Mouse (Mus musculus): ENCODE measurements around the gene Cand2. TPM values are rescaled to one million over a fixed set of nuclear protein-coding genes. Genes with fewer than 3 reads are reported as not detected.

Gene Cand2
- polyA plus RNA-seq, 1 experiment, result 31.3 TPM

DNA sequence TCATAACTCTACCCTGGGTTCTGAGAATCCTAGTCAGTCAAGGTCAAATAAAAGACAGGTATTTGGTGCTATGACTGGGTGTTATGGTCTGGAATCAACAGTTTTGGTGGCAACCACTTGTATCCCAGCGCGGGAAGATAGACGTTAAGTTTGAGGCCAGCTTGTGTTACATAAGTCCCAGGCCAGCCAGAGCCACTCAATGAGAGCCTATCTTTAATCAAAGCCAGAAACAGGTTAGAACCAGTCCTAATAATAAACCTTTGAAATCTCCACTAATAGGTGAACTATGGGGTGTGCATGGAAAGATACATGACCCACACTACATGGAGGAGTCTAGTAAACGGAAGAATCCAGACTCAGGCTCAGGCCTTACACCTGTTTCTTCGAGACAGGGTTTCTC, 64.4 kb downstream of the Cand2 start:
- Histone ChIP-seq H3K27me3 (ENCODE audit: control insufficient read depth, insufficient read depth, insufficient read length) (no peaks in the 10 kb centered on the region), H3K79me2 (ENCODE audit: control insufficient read depth, insufficient read depth) (no peaks in the 10 kb centered on the region), H3K36me3 (ENCODE audit: control insufficient read depth, insufficient read depth) (no peaks in the 10 kb centered on the region), H3ac (ENCODE audit: control insufficient read depth, insufficient read length) (no peak overlapping the region), H3K4me2 (ENCODE audit: low read depth) (no peak overlapping the region), H3K4me3 (no peak overlapping the region)
- TF ChIP-seq MAX (IDR thresholded peaks at IDR 0.05; ENCODE audit: low read depth) (no peak), CEBPB (IDR thresholded peaks at IDR 0.05; ENCODE audit: insufficient read depth, poor library complexity, severe bottlenecking) (no peak), SRF (IDR thresholded peaks at IDR 0.05; ENCODE audit: control insufficient read depth, insufficient read length, low read depth) (no peak), POLR2AphosphoS2 (IDR thresholded peaks at IDR 0.05; ENCODE audit: insufficient read length, low read depth) (no peak), MYOG (IDR thresholded peaks at IDR 0.05; ENCODE audit: control insufficient read depth in 1 of 3, insufficient read depth in 1 of 3, insufficient read length in 2 of 3, low read depth in 2 of 3) (no peak), TCF3 (IDR thresholded peaks at IDR 0.05; ENCODE audit: insufficient read length, low read depth) (no peak), REST (IDR thresholded peaks at IDR 0.05; ENCODE audit: insufficient read depth, insufficient read length) (no peak), E2F4 (IDR thresholded peaks at IDR 0.05; ENCODE audit: insufficient read depth) (no peak), TCF12 (IDR thresholded peaks at IDR 0.05; ENCODE audit: insufficient read depth, poor library complexity, severe bottlenecking) (no peak), MYOD1 (IDR thresholded peaks at IDR 0.05; ENCODE audit: control insufficient read depth in 1 of 3, insufficient read length in 2 of 3, low read depth in 2 of 3) (no peak), USF1 (IDR thresholded peaks at IDR 0.05; ENCODE audit: low read depth) (no peak), POLR2A (IDR thresholded peaks at IDR 0.05; ENCODE audit: insufficient read length, low read depth) (no peak)

DNA sequence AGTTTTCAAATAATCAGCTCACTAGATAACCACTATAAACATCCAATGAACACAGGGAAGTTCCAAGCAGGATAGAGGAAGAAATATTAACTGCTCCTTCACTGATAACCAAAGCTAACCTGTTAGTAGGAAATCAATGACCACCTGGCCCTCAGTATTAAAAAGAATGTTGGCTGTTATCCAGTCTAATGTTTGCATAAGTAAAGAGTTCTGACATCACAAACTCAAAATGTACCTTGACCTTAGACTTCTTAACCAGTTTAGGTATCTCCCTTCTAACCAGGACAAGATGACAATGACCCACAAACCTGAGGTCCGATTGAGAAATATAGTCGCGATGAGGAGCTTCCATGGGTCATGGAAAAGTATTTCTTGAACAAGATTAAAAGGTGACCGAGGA, 70.7 kb downstream of the Cand2 start:
- no peak for TF ChIP-seq MAX (IDR thresholded peaks at IDR 0.05; ENCODE audit: low read depth)
- no peak for TF ChIP-seq TCF12 (IDR thresholded peaks at IDR 0.05; ENCODE audit: insufficient read depth, poor library complexity, severe bottlenecking)
- TF ChIP-seq USF1 (IDR thresholded peaks at IDR 0.05; ENCODE audit: low read depth), result no peak
- no peak for TF ChIP-seq MYOD1 (IDR thresholded peaks at IDR 0.05; ENCODE audit: control insufficient read depth in 1 of 3, insufficient read length in 2 of 3, low read depth in 2 of 3)
- no peak for TF ChIP-seq TCF3 (IDR thresholded peaks at IDR 0.05; ENCODE audit: insufficient read length, low read depth)
- TF ChIP-seq SRF (IDR thresholded peaks at IDR 0.05; ENCODE audit: control insufficient read depth, insufficient read length, low read depth), result no peak
- TF ChIP-seq POLR2AphosphoS2 (IDR thresholded peaks at IDR 0.05; ENCODE audit: insufficient read length, low read depth), result no peak
- no peak for TF ChIP-seq POLR2A (IDR thresholded peaks at IDR 0.05; ENCODE audit: insufficient read length, low read depth)
- TF ChIP-seq REST (IDR thresholded peaks at IDR 0.05; ENCODE audit: insufficient read depth, insufficient read length), result no peak
- no peak for TF ChIP-seq CEBPB (IDR thresholded peaks at IDR 0.05; ENCODE audit: insufficient read depth, poor library complexity, severe bottlenecking)
- TF ChIP-seq E2F4 (IDR thresholded peaks at IDR 0.05; ENCODE audit: insufficient read depth), result no peak
- no peak for TF ChIP-seq MYOG (IDR thresholded peaks at IDR 0.05; ENCODE audit: control insufficient read depth in 1 of 3, insufficient read depth in 1 of 3, insufficient read length in 2 of 3, low read depth in 2 of 3)
- no peaks in the 10 kb centered on the region for H3K27me3 ChIP-seq (ENCODE audit: control insufficient read depth, insufficient read depth, insufficient read length)
- H3ac ChIP-seq (ENCODE audit: control insufficient read depth, insufficient read length), result no peak overlapping the region
- H3K4me2 ChIP-seq (ENCODE audit: low read depth), result no peak overlapping the region
- H3K79me2 ChIP-seq (ENCODE audit: control insufficient read depth, insufficient read depth), result no peaks in the 10 kb centered on the region
- H3K36me3 ChIP-seq (ENCODE audit: control insufficient read depth, insufficient read depth), result peaks cover 7% of the 10 kb centered on the region
- no peak overlapping the region for H3K4me3 ChIP-seq

DNA sequence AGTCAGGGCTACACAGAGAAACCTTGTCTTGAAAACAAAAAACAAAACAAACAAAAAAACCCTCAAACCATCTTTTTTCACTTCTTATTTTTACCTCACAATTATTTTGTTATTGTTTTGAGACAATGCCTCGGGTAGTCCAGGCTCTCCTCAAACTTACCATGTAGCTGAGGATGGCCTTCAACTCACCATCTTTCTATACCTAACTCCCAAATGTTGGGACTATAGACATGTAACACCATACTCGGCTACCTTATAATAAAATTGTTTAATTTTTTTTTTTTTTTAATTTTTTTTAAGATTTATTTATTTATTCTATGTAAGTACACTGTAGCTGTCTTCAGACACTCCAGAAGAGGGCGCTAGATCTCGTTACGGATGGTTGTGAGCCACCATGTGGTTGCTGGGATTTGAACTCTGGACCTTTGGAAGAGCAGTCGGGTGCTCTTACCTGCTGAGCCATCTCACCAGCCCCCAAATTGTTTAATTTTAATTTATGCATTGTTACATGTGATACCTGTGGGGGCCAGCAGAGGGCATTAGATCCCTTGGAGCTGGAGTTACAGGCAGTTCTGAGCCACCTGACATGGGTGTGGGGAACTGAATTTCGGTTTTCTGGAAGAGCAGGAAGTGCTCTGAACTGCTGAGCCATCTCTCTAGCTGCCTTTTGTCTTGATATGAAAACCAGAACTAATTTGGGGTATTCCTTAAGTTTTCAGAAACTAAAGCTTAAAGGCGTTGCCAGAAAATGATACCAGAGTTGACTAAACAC, 72.5 kb downstream of the Cand2 start:
- no peak overlapping the region for H3ac ChIP-seq (ENCODE audit: control insufficient read depth, insufficient read length)
- no peaks in the 10 kb centered on the region for H3K27me3 ChIP-seq (ENCODE audit: control insufficient read depth, insufficient read depth, insufficient read length)
- peaks cover 7% of the 10 kb centered on the region for H3K36me3 ChIP-seq (ENCODE audit: control insufficient read depth, insufficient read depth)
- TF ChIP-seq TCF3 (IDR thresholded peaks at IDR 0.05; ENCODE audit: insufficient read length, low read depth), result no peak
- TF ChIP-seq MYOD1 (IDR thresholded peaks at IDR 0.05; ENCODE audit: control insufficient read depth in 1 of 3, insufficient read length in 2 of 3, low read depth in 2 of 3), result no peak
- TF ChIP-seq SRF (IDR thresholded peaks at IDR 0.05; ENCODE audit: control insufficient read depth, insufficient read length, low read depth), result no peak
- no peak for TF ChIP-seq REST (IDR thresholded peaks at IDR 0.05; ENCODE audit: insufficient read depth, insufficient read length)
- no peak for TF ChIP-seq E2F4 (IDR thresholded peaks at IDR 0.05; ENCODE audit: insufficient read depth)
- no peak for TF ChIP-seq TCF12 (IDR thresholded peaks at IDR 0.05; ENCODE audit: insufficient read depth, poor library complexity, severe bottlenecking)
- no peak overlapping the region for H3K4me3 ChIP-seq
- H3K79me2 ChIP-seq (ENCODE audit: control insufficient read depth, insufficient read depth), result no peaks in the 10 kb centered on the region
- H3K4me2 ChIP-seq (ENCODE audit: low read depth), result no peak overlapping the region

DNA sequence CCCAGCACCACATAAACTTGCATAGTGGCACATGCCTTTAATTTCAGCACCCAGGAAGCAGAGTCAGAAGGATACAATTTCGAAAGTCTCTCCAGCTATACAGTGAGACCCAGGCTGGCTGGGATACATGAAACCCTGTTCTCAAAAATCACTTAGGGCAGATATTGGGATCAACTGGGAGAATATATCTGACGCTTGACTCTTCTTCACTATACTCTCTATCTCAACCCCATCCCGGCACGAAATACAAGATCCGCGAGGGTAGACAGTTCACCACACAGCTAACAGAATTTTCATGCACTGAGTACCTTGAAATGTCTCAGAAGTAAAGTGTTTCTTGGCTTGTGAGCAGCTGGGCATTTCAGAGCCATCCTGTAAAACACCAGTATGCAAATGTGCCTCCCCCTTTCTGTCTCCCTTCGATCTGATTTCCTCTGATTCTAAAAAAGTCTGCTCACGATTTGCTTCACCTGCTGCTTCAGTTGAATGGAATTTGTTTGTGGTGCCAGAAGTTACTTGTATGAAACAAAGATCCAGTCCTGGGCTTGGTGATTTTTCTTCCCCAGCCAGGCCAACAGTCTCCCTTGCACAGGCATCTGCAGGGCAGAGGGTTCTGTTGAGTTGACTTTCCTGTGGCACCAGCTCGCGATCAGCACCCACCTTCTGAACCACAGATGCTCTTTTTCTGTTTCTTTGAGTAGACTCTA, 74.4 kb downstream of the Cand2 start:
- H3K4me3 ChIP-seq, result no peak overlapping the region
- peaks cover 7% of the 10 kb centered on the region for H3K36me3 ChIP-seq (ENCODE audit: control insufficient read depth, insufficient read depth)
- no peaks in the 10 kb centered on the region for H3K27me3 ChIP-seq (ENCODE audit: control insufficient read depth, insufficient read depth, insufficient read length)
- no peak overlapping the region for H3K4me2 ChIP-seq (ENCODE audit: low read depth)
- H3K79me2 ChIP-seq (ENCODE audit: control insufficient read depth, insufficient read depth), result peaks cover 5% of the 10 kb centered on the region
- TF ChIP-seq POLR2AphosphoS2 (IDR thresholded peaks at IDR 0.05; ENCODE audit: insufficient read length, low read depth) (no peak), POLR2A (IDR thresholded peaks at IDR 0.05; ENCODE audit: insufficient read length, low read depth) (no peak), MAX (IDR thresholded peaks at IDR 0.05; ENCODE audit: low read depth) (no peak), MYOD1 (IDR thresholded peaks at IDR 0.05; ENCODE audit: control insufficient read depth in 1 of 3, insufficient read length in 2 of 3, low read depth in 2 of 3) (no peak), TCF12 (IDR thresholded peaks at IDR 0.05; ENCODE audit: insufficient read depth, poor library complexity, severe bottlenecking) (no peak), MYOG (IDR thresholded peaks at IDR 0.05; ENCODE audit: control insufficient read depth in 1 of 3, insufficient read depth in 1 of 3, insufficient read length in 2 of 3, low read depth in 2 of 3) (no peak), TCF3 (IDR thresholded peaks at IDR 0.05; ENCODE audit: insufficient read length, low read depth) (no peak), USF1 (IDR thresholded peaks at IDR 0.05; ENCODE audit: low read depth) (no peak), CEBPB (IDR thresholded peaks at IDR 0.05; ENCODE audit: insufficient read depth, poor library complexity, severe bottlenecking) (no peak), SRF (IDR thresholded peaks at IDR 0.05; ENCODE audit: control insufficient read depth, insufficient read length, low read depth) (no peak), REST (IDR thresholded peaks at IDR 0.05; ENCODE audit: insufficient read depth, insufficient read length) (no peak), E2F4 (IDR thresholded peaks at IDR 0.05; ENCODE audit: insufficient read depth) (no peak)
- H3ac ChIP-seq (ENCODE audit: control insufficient read depth, insufficient read length), result no peak overlapping the region
